Mouse (Mus musculus) testis, adult 2 months (tissue): ENCODE measurements around the gene Pgs1. TPM values are rescaled to one million over a fixed set of nuclear protein-coding genes. Genes with fewer than 3 reads are reported as not detected.

Source experiments
- H3K27ac ChIP-seq: fragments of 200-500 bp; 2 replicates; pipeline ENCODE4 v1.5.1; 2012; ENCODE audit warnings: low read depth, low read length; ENCODE audit not compliant: control insufficient read depth, insufficient read depth
- H3K27me3 ChIP-seq: fragments of 200-500 bp; 2 replicates; pipeline ENCODE4 v1.6.1; 2012; ENCODE audit warnings: mild to moderate bottlenecking, low read length, moderate library complexity; ENCODE audit not compliant: control insufficient read depth, insufficient read depth
- H3K36me3 ChIP-seq: fragments of 200-500 bp; 2 replicates; pipeline ENCODE4 v1.6.1; 2012; ENCODE audit warnings: mild to moderate bottlenecking, low read length; ENCODE audit not compliant: control insufficient read depth, insufficient read depth
- H3K4me1 ChIP-seq: fragments of 200-500 bp; 2 replicates; pipeline ENCODE4 v1.6.1; 2012; ENCODE audit warnings: low read length; ENCODE audit not compliant: control insufficient read depth, insufficient read depth
- H3K4me3 ChIP-seq: fragments of 200-500 bp; 2 replicates; pipeline ENCODE4 v1.5.1; 2012; ENCODE audit warnings: low read depth, mild to moderate bottlenecking, low read length, moderate library complexity, mixed read lengths; ENCODE audit not compliant: control insufficient read depth
- CTCF ChIP-seq: fragments of 200-500 bp; IDR thresholded peaks from 2 replicates; pipeline ENCODE4 v1.5.1; 2012; ENCODE audit warnings: low read depth, mild to moderate bottlenecking, inconsistent platforms, low read length, moderate library complexity; ENCODE audit not compliant: control insufficient read depth, insufficient read depth, insufficient replicate concordance
- POLR2A ChIP-seq: fragments of 200-500 bp; IDR thresholded peaks from 2 replicates; pipeline ENCODE4 v1.6.1; 2012; ENCODE audit warnings: low read depth, mild to moderate bottlenecking, inconsistent platforms, low read length, moderate library complexity; ENCODE audit not compliant: control insufficient read depth
- polyA plus RNA-seq: library from polyadenylated mRNA; depleted of rRNA; stranded (reverse); fragments of >200 nt; gene quantifications from 2 replicates; pipeline ENCODE4 v1.2.3, GENCODE M21; 2012; rRNA removed

The Pgs1 gene
- polyA plus RNA-seq = 55.3 and 59.6 TPM in 2 replicates

GRCm38 (mm10) chr11:117986126-117987031 is at the start of gene Pgs1:
Pgs1 (plus strand) TSS chr11:117986292.
- TF ChIP-seq CTCF = no peak
- TF ChIP-seq POLR2A = peak; percentile 66
- peaks cover 10% of the 10 kb centered on the region for H3K4me1 ChIP-seq
- no peaks in the 10 kb centered on the region for H3K27me3 ChIP-seq
- peak within 1 kb of the TSS; percentile 68 for H3K27ac ChIP-seq
- peak within 1 kb of the TSS; percentile 93 for H3K4me3 ChIP-seq
- no peaks in the 10 kb centered on the region for H3K36me3 ChIP-seq

- Histone ChIP-seq H3K4me3 (no peak overlapping the region), H3K36me3 (no peaks in the 10 kb centered on the region), H3K27me3 (no peaks in the 10 kb centered on the region), H3K4me1 (peaks cover 4% of the 10 kb centered on the region), H3K27ac (no peak overlapping the region)
- no peak for TF ChIP-seq POLR2A
- TF ChIP-seq CTCF = no peak
Observed at GRCm38 (mm10) chr11:117939004-117939730, 46.9 kb upstream of the Pgs1 start.

GRCm38 (mm10) chr11:117939741-117940285 is 46.3 kb upstream of the Pgs1 start:
- Histone ChIP-seq H3K36me3 (no peaks in the 10 kb centered on the region), H3K4me1 (peaks cover 4% of the 10 kb centered on the region), H3K27me3 (no peaks in the 10 kb centered on the region), H3K27ac (no peak overlapping the region; the same call in 1 of the 2 replicates), H3K4me3 (no peak overlapping the region)
- TF ChIP-seq CTCF = no peak
- TF ChIP-seq POLR2A = no peak

DNA sequence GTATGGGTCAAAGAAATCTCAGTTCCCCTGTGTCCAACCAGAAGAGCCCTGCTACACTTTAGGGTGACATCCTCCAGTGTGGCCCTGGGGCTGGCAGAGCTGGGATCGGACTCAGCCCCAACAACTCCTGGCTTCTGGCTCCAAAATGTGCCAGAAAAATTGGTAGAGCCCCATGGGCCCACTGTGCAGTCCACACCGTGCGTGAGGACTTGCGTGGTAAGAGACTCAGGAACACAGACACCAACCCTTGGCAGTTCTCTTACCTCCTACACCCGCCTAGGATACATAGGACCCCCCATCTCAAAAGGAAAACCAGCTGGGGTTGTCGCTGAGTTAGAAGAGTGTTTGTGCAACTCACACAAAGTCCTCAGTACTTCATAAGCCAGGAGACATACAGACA is 45.2 kb upstream of the Pgs1 start:
- Histone ChIP-seq H3K4me1 (peaks cover 4% of the 10 kb centered on the region), H3K36me3 (no peaks in the 10 kb centered on the region), H3K27me3 (no peaks in the 10 kb centered on the region), H3K27ac (no peak overlapping the region), H3K4me3 (no peak overlapping the region)
- no peak for TF ChIP-seq CTCF
- no peak for TF ChIP-seq POLR2A

DNA sequence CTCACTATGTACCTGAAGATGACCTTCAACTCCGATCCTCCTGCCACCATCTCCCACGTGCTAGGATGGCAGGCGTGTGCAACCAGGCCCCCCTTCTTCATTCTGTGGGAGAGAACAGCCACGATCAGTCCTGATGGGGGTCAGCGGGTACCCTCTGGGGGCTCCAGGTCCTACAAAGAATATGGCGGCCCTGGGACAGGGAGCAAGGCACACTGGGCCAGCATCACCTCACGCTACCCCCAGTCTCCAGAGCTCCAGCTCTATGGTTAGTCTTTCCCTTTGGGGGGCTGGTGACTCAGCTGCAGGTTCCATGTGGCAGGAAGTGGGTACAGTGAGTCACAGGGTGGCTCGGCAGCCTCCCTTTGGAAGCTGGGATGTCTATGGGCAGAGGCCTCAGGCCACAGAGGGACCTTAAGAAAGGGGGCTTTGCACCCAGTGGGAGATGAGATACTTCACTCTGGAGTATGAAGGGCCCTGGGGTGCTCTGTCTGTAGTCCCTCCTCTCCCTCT is 44.7 kb upstream of the Pgs1 start:
- Histone ChIP-seq H3K4me3 (no peak overlapping the region), H3K36me3 (no peaks in the 10 kb centered on the region), H3K27ac (no peak overlapping the region), H3K27me3 (no peaks in the 10 kb centered on the region), H3K4me1 (peaks cover 4% of the 10 kb centered on the region)
- no peak for TF ChIP-seq POLR2A
- no peak for TF ChIP-seq CTCF

DNA sequence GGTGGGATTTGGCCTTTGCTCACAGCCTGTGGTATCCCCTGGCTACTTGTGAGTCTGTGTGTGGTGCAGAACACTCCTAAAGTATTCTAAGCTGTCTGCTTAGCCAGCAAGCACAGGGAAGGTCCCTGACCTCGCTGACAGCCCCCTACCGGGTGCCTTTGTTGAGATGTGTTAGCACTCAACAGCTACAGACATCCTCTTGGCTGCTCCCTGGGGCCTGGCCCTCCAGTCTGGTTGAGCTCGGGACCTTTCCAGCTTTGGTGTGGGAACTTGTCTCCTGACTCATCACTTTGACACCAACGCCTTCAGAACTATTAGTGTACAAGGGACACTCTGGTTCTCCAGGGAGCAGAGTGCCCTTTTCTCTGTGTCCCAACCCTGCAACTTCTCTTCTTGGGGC is 44.2 kb upstream of the Pgs1 start:
- H3K4me1 ChIP-seq = peaks cover 4% of the 10 kb centered on the region
- no peak overlapping the region for H3K27ac ChIP-seq
- no peak overlapping the region for H3K4me3 ChIP-seq
- H3K36me3 ChIP-seq = no peaks in the 10 kb centered on the region
- no peak for TF ChIP-seq CTCF
- TF ChIP-seq POLR2A = no peak
- H3K27me3 ChIP-seq = no peaks in the 10 kb centered on the region
